ENCODE assay signal across 8 mouse cellular contexts in the genomic region with DNA sequence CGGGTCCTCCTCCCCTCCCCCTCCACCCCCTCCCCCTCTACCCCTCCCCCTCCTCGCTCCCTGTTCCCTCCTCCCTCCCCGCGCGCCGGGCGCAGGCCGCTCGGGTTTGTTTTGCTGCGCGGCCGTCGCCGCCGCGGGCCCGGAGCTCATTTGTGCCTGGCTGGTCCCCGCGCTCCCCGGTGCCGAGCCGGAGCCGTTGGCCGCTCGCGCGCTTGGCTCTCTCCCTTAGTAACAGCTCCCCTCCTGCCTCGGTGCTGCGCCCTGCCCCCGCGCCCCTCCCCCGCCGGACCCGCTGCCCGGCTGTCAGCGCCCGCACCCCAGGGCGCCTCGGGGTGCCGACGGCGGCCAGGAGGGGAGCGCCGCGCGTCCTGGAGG. TPM values are rescaled to one million over a fixed set of nuclear protein-coding genes. Genes with fewer than 3 reads are reported as not detected.
DNase-seq lines count a peak whose midpoint lies in the region; ATAC-seq and TF ChIP-seq lines count a peak whose summit lies in the region.

Gene Tbl1xr1, plus strand, starts transcription at position 92 of the 375 bp plus-strand sequence.

- peak within 1 kb of the TSS; percentile 99 for H3K27ac ChIP-seq in forebrain, embryonic 16.5 days (ENCODE audit: low read length)
- H3K27ac ChIP-seq in lung, embryonic 14.5 days (ENCODE audit: low read depth), result peak within 1 kb of the TSS; percentile 98

- no peaks in the 10 kb centered on the region for H3K27me3 ChIP-seq in E14TG2a.4 (ENCODE audit: insufficient read depth, low read length)
- H3K27me3 ChIP-seq in forebrain, embryonic 16.5 days (replicated peaks; ENCODE audit: control insufficient read depth, insufficient read depth, low read length), result no peaks in the 10 kb centered on the region
- no peaks in the 10 kb centered on the region for H3K27me3 ChIP-seq in lung, embryonic 14.5 days (ENCODE audit: insufficient read depth, low read length)

- peaks cover 14% of the 10 kb centered on the region for H3K36me3 ChIP-seq in E14TG2a.4 (ENCODE audit: insufficient read depth, low read length)
- no peaks in the 10 kb centered on the region for H3K36me3 ChIP-seq in forebrain, embryonic 16.5 days (ENCODE audit: control insufficient read depth, insufficient read depth)
- 0 out of 2 replicates have a peak, but pooled peaks cover 4% of the 10 kb centered on the region for H3K36me3 ChIP-seq in lung, embryonic 14.5 days (ENCODE audit: insufficient read depth)

- H3K4me3 ChIP-seq in E14TG2a.4 (replicated peaks; ENCODE audit: low read length), result peak within 1 kb of the TSS; percentile 95
- H3K4me3 ChIP-seq in forebrain, embryonic 16.5 days (replicated peaks; ENCODE audit: low read length), result peak within 1 kb of the TSS; percentile 91
- H3K4me3 ChIP-seq in lung, embryonic 14.5 days (ENCODE audit: low read depth, low read length), result peak within 1 kb of the TSS; percentile 92

- peaks cover 65% of the 10 kb centered on the region for H3K4me1 ChIP-seq in E14TG2a.4 (replicated peaks; ENCODE audit: low read depth, low read length)
- peaks cover 22% of the 10 kb centered on the region for H3K4me1 ChIP-seq in forebrain, embryonic 16.5 days (replicated peaks; ENCODE audit: control insufficient read depth, insufficient read depth, low read length)
- H3K4me1 ChIP-seq in lung, embryonic 14.5 days (ENCODE audit: insufficient read depth), result peaks cover 15% of the 10 kb centered on the region; the same call in 1 of the 2 replicates

- DNase-seq in cerebellum, adult 11 months, result peak; percentile 96
- peak; percentile 91 for DNase-seq in heart, postnatal 25 days (ENCODE audit: low spot score)
- DNase-seq in layer of hippocampus, adult 18-20 months (ENCODE audit: low spot score in 2 of 2), result peak; percentile 90 to 95
- peak; percentile 96 for DNase-seq in lung, embryonic 14.5 days
- peak; percentile 91 for DNase-seq in ovary, adult 18-20 months (ENCODE audit: low spot score)
- DNase-seq in thymus, postnatal 0 days (ENCODE audit: low spot score), result peak; percentile 95

- H3K9ac ChIP-seq in forebrain, embryonic 16.5 days (replicated peaks; ENCODE audit: low read depth, low read length), result peak within 1 kb of the TSS; percentile 97
- peak within 1 kb of the TSS; percentile 95 for H3K9ac ChIP-seq in lung, embryonic 14.5 days

- TF ChIP-seq CTCF in E14TG2a.4 (conservative IDR thresholded peaks at IDR 0.05; ENCODE audit: low read length), result no peak
- TF ChIP-seq CTCF in lung, embryonic 14.5 days (IDR thresholded peaks at IDR 0.05; ENCODE audit: low read depth), result no peak

- H3K9me3 ChIP-seq in E14TG2a.4 (ENCODE audit: low read length), result no peaks in the 10 kb centered on the region
- H3K9me3 ChIP-seq in forebrain, embryonic 16.5 days (ENCODE audit: control insufficient read depth, low read length), result no peaks in the 10 kb centered on the region
- H3K9me3 ChIP-seq in lung, embryonic 14.5 days (ENCODE audit: low read depth, low read length), result no peaks in the 10 kb centered on the region

- peak; percentile 89 for ATAC-seq in forebrain, embryonic 16.5 days
- ATAC-seq in lung, embryonic 14.5 days (ENCODE audit: insufficient read depth), result peak; percentile 91

- WGBS in forebrain, embryonic 16.5 days, result 0% methylated on average over 25 of the region's 46 CpGs
- WGBS in lung, embryonic 14.5 days, result under 1% methylated on average over 23 of the region's 46 CpGs

- peak within 1 kb of the TSS; percentile 67 for H3K4me2 ChIP-seq in forebrain, embryonic 16.5 days (ENCODE audit: low read length)
- peak within 1 kb of the TSS; percentile 81 for H3K4me2 ChIP-seq in lung, embryonic 14.5 days

- intact Hi-C loops in heart, postnatal 25 days (cut with DNase I), result loop anchor here (1.0 to 10.0 kb wide), 8 partner anchors 66 to 1422 kb away; no protein-coding TSS in a partner anchor

RNA-seq across cellular contexts. Expression of gene Tbl1xr1, which starts in this region (rescaled TPM):
- polyA plus RNA-seq in forebrain, embryonic 16.5 days (2015; fragmentation: Nextera tagmentation; extraction: Ambion mirVana), result 20.1 and 25.1 TPM in 2 replicates
- 10 to 100 TPM; 69.1 to 81.3 TPM for total RNA-seq in heart, postnatal 25 days (2021)
- 100 to 1,000 TPM; 143 to 150 TPM for total RNA-seq in layer of hippocampus, adult 18-20 months (2021)
- 33.3 and 36.5 TPM in 2 replicates for polyA plus RNA-seq in lung, embryonic 14.5 days (2014; fragmentation: Nextera tagmentation; extraction: Ambion mirVana)
- polyA plus RNA-seq in thymus, postnatal 0 days (2015; fragmentation: Nextera tagmentation; extraction: Ambion mirVana), result 27.0 and 30.6 TPM in 2 replicates

Comparison
In these comparisons a context has a peak if more than half of its experiments do, and no peak if none do; other contexts are left out.
1. Peak in every context shown above with its lines: DNase-seq, ATAC-seq, H3K4me3 ChIP-seq and H3K27ac ChIP-seq.